Mouse (Mus musculus): ENCODE data around the gene Mblac1. TPM values are rescaled to one million over a fixed set of nuclear protein-coding genes. Genes with fewer than 3 reads are reported as not detected.

Gene Mblac1
- 3.1 and 3.2 TPM in 2 replicates for total RNA-seq (2023)

DNA sequence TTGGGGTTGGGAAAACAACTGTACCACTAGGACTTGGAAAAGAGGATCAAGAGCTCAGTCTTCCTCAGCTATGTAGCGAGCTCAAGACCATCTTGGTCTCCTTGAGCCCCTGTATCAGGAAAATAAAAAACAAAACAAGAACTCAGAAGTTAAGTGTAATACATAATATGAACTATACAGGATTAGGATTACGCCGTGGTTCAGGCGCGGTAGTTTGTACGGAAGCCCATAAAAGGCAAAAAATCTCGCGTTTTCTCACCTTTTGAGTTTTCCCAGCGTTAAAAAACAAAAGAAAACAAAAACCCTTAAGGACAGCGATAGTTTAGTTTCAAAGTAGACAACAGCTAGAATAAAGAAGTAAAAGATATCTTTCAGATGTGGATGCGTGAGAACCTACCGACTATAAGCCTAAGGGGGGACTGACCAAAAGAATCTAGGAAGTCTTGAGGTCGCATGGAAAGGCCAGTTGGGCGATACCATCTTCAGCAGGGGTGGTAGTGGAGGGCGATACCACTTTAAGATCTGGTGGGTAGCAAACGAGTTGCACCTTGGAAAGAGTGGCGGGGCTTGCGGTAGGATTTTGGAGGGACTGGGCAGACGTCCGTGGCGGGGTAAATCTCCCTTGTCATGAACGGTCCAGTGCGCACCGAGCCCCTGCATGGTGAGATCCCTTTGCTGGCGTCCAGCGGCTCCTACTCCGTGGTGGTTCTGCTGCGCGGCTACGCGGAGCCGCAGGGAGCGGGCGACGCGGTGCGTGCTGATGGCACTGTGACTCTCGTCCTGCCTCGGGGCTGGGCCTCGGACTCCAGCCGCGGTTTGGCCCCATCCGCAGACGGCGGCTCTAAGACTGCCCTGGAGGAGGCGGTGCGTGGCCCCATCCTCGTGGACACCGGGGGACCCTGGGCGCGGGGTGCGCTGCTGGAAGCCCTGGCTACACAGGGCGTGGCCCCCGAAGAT lies at the start of gene Mblac1:
Gene Mblac1, plus strand, starts transcription at position 544 of the 957 bp plus-strand sequence.

DNA sequence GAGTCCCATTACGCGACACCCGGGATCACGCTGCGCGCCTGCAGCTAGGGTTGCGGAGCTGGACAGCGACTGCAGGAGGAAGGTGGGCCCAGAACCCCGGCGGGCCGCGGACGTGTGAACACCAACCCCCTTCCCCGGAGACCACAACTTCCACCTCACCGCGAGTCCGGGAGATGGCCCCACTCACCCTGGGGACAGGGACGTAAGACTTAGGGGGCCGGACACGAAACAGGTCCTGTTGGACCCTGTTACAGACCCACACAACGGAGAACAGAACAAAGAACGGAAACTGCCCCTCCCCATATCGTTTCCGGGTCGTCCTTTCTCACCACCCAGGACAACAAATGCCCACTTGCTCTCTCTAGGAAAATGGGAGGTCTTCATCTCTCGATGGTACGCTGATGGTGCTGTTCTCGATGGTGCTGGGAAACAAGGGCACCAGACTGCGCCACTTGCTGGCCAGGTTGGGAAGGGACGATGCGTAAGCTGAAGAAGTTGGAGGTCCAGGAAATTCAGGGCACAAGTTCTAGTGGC lies 38.6 kb upstream of the Mblac1 start, which contains the start of gene Zfp113:
Gene Zfp113, minus strand, starts transcription at position 302 of the 534 bp plus-strand sequence.

GRCm38 (mm10) chr5:138160842-138161665 lies 33.1 kb upstream of the Mblac1 start, which contains the start of gene Cops6:
Gene Cops6 (plus strand): TSS chr5:138161071.

DNA sequence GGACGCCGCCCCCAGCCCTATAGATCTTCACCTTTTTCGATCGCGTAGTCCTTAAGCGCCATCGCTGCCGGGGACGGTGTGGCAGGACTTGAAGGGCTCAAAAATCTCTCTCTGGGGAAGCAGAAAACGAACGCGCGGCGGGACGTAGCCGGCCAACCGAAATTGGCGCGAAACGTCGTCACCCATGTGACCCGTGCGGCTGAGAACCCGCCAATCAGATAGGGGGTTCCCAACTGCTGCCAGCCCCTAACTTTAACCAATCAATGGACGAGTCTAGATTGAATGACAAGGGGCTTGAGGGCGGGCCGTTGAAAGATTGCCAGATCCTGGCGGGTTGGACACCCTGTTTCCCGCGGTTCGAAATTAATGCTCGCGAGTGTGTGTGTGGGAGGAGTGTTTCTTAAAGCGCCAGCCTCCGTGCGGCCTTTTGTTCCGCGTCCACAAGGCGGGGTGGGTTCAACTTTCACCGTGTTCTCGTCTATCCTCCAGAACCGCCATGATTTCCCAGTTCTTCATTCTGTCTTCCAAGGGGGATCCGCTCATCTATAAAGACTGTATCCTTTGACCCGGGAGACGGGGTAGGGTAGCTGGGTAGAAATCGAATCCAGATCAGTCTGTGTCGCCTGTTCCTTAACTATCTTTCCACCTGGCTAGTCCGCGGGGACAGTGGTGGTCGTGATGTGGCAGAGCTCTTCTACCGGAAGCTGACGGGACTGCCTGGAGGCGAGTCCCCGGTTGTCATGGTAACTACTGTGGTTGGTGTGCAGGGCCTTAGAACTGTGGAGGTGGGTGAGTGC lies 22.2 kb upstream of the Mblac1 start, which contains the start of the genes Ap4m1 and Mcm7:
Gene Ap4m1, plus strand, starts transcription at position 308 of the 797 bp plus-strand sequence.
Gene Mcm7, minus strand, starts transcription at position 728 of the 797 bp plus-strand sequence.

GRCm38 (mm10) chr5:138186950-138187638 lies 7.0 kb upstream of the Mblac1 start, which contains the start of the genes Taf6 and Cnpy4:
Gene Taf6 (minus strand): TSS chr5:138187451.
Gene Cnpy4 (plus strand): TSS chr5:138187485.

GRCm38 (mm10) chr5:138225700-138226099 lies 31.6 kb downstream of the Mblac1 start, which contains the start of gene Nxpe5:
Gene Nxpe5 (plus strand): TSS chr5:138225898.

Other genes starting within 250 kb of the Mblac1 start
- gene Gjc3, start 231.2 kb upstream of the Mblac1 start, total RNA-seq (2023): not detected in 2 replicates
- gene Azgp1, start 212.8 kb upstream of the Mblac1 start, total RNA-seq (2023): 0.88 and 0.92 TPM in 2 replicates
- gene Smok3a, start 173.1 kb upstream of the Mblac1 start, total RNA-seq (2023): not detected in 2 replicates
- gene Smok3b, start 172.9 kb upstream of the Mblac1 start, total RNA-seq (2023): not detected in 2 replicates
- gene Smok3c, start 141.1 kb upstream of the Mblac1 start, total RNA-seq (2023): not detected in 2 replicates
- gene Zkscan1, start 109.2 kb upstream of the Mblac1 start, total RNA-seq (2023): 8.6 and 9.6 TPM in 2 replicates
- gene Zscan21, start 77.4 kb upstream of the Mblac1 start, total RNA-seq (2023): 4.9 and 5.4 TPM in 2 replicates
- 0.98 and 1.2 TPM in 2 replicates for gene Zfp113, start 38.6 kb upstream of the Mblac1 start, total RNA-seq (2023)
- gene Cops6, start 33.2 kb upstream of the Mblac1 start, total RNA-seq (2023): 31.1 and 37.3 TPM in 2 replicates
- 19.7 and 22.1 TPM in 2 replicates for gene Ap4m1, start 22.3 kb upstream of the Mblac1 start, total RNA-seq (2023)
- gene Mcm7, start 21.9 kb upstream of the Mblac1 start, total RNA-seq (2023): 103 and 141 TPM in 2 replicates
- gene Taf6, start 6.9 kb upstream of the Mblac1 start, total RNA-seq (2023): 15.3 and 16.8 TPM in 2 replicates
- gene Cnpy4, start 6.8 kb upstream of the Mblac1 start, total RNA-seq (2023): 9.6 and 13.9 TPM in 2 replicates
- gene Nxpe5, start 31.6 kb downstream of the Mblac1 start, total RNA-seq (2023): 0.35 and 0.39 TPM in 2 replicates
- 160 and 171 TPM in 2 replicates for gene Lamtor4, start 61.2 kb downstream of the Mblac1 start, total RNA-seq (2023)
- 127 and 132 TPM in 2 replicates for gene BC037034, start 69.7 kb downstream of the Mblac1 start, total RNA-seq (2023)
- gene Gal3st4, start 78.5 kb downstream of the Mblac1 start, total RNA-seq (2023): not detected in 2 replicates
- gene Gm43720, start 85.6 kb downstream of the Mblac1 start, total RNA-seq (2023): not detected in 2 replicates
- gene Gpc2, start 85.7 kb downstream of the Mblac1 start, total RNA-seq (2023): 2.3 and 4.3 TPM in 2 replicates
- gene Stag3, start 85.9 kb downstream of the Mblac1 start, total RNA-seq (2023): 1.4 and 2.2 TPM in 2 replicates
- gene Pvrig, start 147.6 kb downstream of the Mblac1 start, total RNA-seq (2023): 1.5 and 2.1 TPM in 2 replicates
- 11.7 and 14.1 TPM in 2 replicates for gene Zfp157, start 247.2 kb downstream of the Mblac1 start, total RNA-seq (2023)

Data from neutrophil, adult 65 days (primary cell).